Mouse (Mus musculus) liver, postnatal 0 days (tissue): ENCODE results near the gene Dnaja3.

ENCODE experiments used
- CTCF ChIP-seq: sonication (generic); IDR thresholded peaks from 2 replicates; pipeline ENCODE4 v1.5.1; 2016; ENCODE audit warnings: antibody characterized with exemption, low read depth
- EP300 ChIP-seq: IDR thresholded peaks from 2 replicates; pipeline ENCODE4 v1.6.1; 2016; ENCODE audit warnings: antibody characterized with exemption, low read depth, mild to moderate bottlenecking

GRCm38 (mm10) chr16:4624074-4624473 is 15.7 kb upstream of the Dnaja3 start:
- TF ChIP-seq CTCF: no peak
- no peak for TF ChIP-seq EP300
